Mouse (Mus musculus) embryonic facial prominence, embryonic 14.5 days (tissue): ENCODE measurements around the gene Diaph3. TPM values are rescaled to one million over a fixed set of nuclear protein-coding genes. Genes with fewer than 3 reads are reported as not detected.
A peak's percentile ranks its signal among the peaks of the same experiment; 100 is the strongest.

Source experiments
- ATAC-seq: fragments of 200-750 bp; cut with Nextera tagmentation; 2 replicates; pipeline ENCODE4 v1.8.0; 2017; ENCODE audit warnings: low read depth, moderate number of reproducible peaks, moderate TSS enrichment
- DNase-seq: peaks from one replicate; pipeline ENCODE4 v3.0.0-alpha.2; 2015; ENCODE audit warnings: low spot score
- H3K27ac ChIP-seq: fragments of 300-500 bp; sonication (generic); replicated peaks from 2 replicates; pipeline ENCODE4 v1.5.1; 2014; ENCODE audit warnings: low read depth, mild to moderate bottlenecking, low read length, moderate library complexity
- H3K27me3 ChIP-seq: fragments of 300-500 bp; sonication (generic); replicated peaks from 2 replicates; pipeline ENCODE4 v1.6.1; 2014; ENCODE audit warnings: low read length; ENCODE audit not compliant: control insufficient read depth, insufficient read depth
- H3K36me3 ChIP-seq: fragments of 300-500 bp; sonication (generic); 2 replicates; pipeline ENCODE4 v1.6.1; 2014; ENCODE audit warnings: low read length, mixed read lengths; ENCODE audit not compliant: control insufficient read depth, insufficient read depth
- H3K4me1 ChIP-seq: fragments of 300-500 bp; sonication (generic); 2 replicates; pipeline ENCODE4 v1.6.1; 2014; ENCODE audit warnings: antibody characterized with exemption, low read length; ENCODE audit not compliant: control insufficient read depth, insufficient read depth
- H3K4me2 ChIP-seq: fragments of 300-500 bp; sonication (generic); 2 replicates; pipeline ENCODE4 v1.6.1; 2014; ENCODE audit warnings: low read depth, mild to moderate bottlenecking, low read length, moderate library complexity, mixed read lengths
- H3K4me3 ChIP-seq: fragments of 300-500 bp; sonication (generic); 2 replicates; pipeline ENCODE4 v1.5.1; 2014; ENCODE audit warnings: low read depth, mild to moderate bottlenecking, low read length
- H3K9ac ChIP-seq: fragments of 300-500 bp; sonication (generic); 2 replicates; pipeline ENCODE4 v1.6.1; 2014; ENCODE audit warnings: low read depth, mild to moderate bottlenecking, low read length, moderate library complexity, mixed read lengths
- H3K9me3 ChIP-seq: fragments of 300-500 bp; sonication (generic); 2 replicates; pipeline ENCODE4 v1.6.1; 2016; ENCODE audit warnings: low read length; ENCODE audit not compliant: control insufficient read depth
- WGBS: fragments of 180-500 bp; shearing (Covaris S2); extraction: QIAGEN DNeasy Blood & Tissue Kit; methylation state at CpG from one replicate; pipeline ENCODE4 v1.1.7; 2014; 5-methylcytosine and 5-hydroxymethylcytosine counted together
- polyA plus RNA-seq: library from polyadenylated mRNA; unstranded; fragments of >200 nt; fragmentation: Nextera tagmentation; extraction: Ambion mirVana; gene quantifications from 2 replicates; pipeline ENCODE4 v1.2.1, GENCODE M21; 2014

Gene Diaph3
- polyA plus RNA-seq, 1 experiment from 2014 or later, result 9.5 TPM

DNA sequence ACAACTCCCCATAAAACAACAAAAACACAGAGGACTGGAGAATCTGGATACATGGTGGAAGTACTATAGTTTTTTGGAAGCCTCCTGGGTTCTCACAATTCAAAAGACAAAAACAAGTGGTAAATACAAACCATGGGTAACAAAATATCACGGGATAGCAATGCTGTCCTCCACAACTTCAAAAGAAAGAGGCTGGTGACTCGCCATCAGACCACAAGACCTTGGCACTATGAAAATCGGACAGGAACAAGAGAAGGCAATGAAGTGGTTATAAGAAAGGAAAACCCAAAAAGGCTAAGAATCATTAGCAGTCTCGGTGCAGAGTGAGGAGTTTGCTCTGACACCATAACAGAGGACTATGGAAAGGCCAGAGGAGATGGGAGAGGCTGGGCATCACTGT is 76.8 kb downstream of the Diaph3 start:
- 91% methylated on average over 4 of the region's 4 CpGs for WGBS
- Histone ChIP-seq H3K27ac (no peak overlapping the region), H3K4me1 (no peaks in the 10 kb centered on the region), H3K4me3 (no peak overlapping the region), H3K4me2 (no peak overlapping the region), H3K27me3 (no peaks in the 10 kb centered on the region), H3K9me3 (peaks cover 7% of the 10 kb centered on the region), H3K36me3 (peaks cover 7% of the 10 kb centered on the region; the same call in 1 of the 2 replicates), H3K9ac (no peak overlapping the region)
- DNase-seq (no peak), ATAC-seq (no peak)

GRCm38 (mm10) chr14:87056169-87056568 is 84.9 kb downstream of the Diaph3 start:
- H3K9ac ChIP-seq, result no peak overlapping the region
- ATAC-seq (no peak), DNase-seq (no peak)
- no peaks in the 10 kb centered on the region for H3K27me3 ChIP-seq
- no peaks in the 10 kb centered on the region for H3K4me1 ChIP-seq
- WGBS, result 95% methylated on average over 2 of the region's 2 CpGs
- H3K36me3 ChIP-seq, result no peaks in the 10 kb centered on the region
- H3K4me2 ChIP-seq, result no peak overlapping the region
- H3K9me3 ChIP-seq, result no peaks in the 10 kb centered on the region
- H3K4me3 ChIP-seq, result no peak overlapping the region
- H3K27ac ChIP-seq, result no peak overlapping the region

DNA sequence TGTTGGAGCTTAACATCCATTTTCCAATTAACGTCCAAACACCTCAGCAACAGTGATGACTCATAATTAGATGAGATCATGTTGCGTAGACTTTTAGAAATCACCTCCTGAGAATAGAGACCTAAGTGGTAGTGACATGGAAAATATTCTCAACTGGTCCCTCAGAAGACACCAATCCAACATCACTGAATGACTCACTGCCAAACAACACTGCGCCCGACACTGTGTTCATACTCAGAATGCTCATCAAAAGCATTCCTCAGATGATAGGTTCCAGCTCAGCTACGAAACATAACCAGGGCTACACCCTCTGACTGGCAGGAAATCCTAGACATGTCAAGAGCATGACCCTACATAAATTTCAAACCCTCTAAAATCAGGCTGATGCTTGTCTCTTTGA is 89.8 kb downstream of the Diaph3 start:
- Histone ChIP-seq H3K4me1 (no peaks in the 10 kb centered on the region), H3K4me2 (no peak overlapping the region), H3K9ac (no peak overlapping the region), H3K27ac (no peak overlapping the region), H3K4me3 (no peak overlapping the region), H3K27me3 (no peaks in the 10 kb centered on the region), H3K36me3 (no peaks in the 10 kb centered on the region), H3K9me3 (no peaks in the 10 kb centered on the region)
- ATAC-seq (no peak), DNase-seq (no peak)
- 54% methylated on average over 5 of the region's 5 CpGs for WGBS

- ATAC-seq (no peak), DNase-seq (no peak)
- no peak overlapping the region for H3K4me3 ChIP-seq
- H3K9ac ChIP-seq, result no peak overlapping the region
- no peaks in the 10 kb centered on the region for H3K9me3 ChIP-seq
- no peaks in the 10 kb centered on the region for H3K4me1 ChIP-seq
- H3K4me2 ChIP-seq, result no peak overlapping the region
- no peak overlapping the region for H3K27ac ChIP-seq
- WGBS, result 20% methylated on average over 5 of the region's 5 CpGs
- no peaks in the 10 kb centered on the region for H3K36me3 ChIP-seq
- no peaks in the 10 kb centered on the region for H3K27me3 ChIP-seq
Measured at GRCm38 (mm10) chr14:87044401-87044806, 96.6 kb downstream of the Diaph3 start.

DNA sequence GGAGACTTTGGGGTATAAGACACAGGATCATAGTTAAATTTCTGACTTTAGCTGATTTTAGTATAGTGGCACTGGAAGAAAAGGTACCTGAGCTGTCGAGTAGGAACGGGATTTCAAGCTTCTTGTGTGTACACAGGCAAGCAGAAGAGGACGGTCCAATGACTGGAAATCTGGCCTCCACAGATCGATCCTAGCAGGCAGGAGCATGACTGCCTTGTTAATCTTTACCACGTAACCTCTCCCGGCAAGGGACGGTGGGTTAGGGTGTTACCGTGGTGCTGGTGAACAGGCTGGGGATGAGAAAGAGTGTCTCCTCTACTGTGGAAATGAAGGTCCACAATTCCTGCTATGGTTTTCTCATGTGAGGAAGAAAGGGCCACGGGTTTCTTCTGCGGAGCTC is 120.8 kb downstream of the Diaph3 start:
- Histone ChIP-seq H3K9me3 (no peaks in the 10 kb centered on the region), H3K4me1 (no peaks in the 10 kb centered on the region)
- no peak for ATAC-seq

DNA sequence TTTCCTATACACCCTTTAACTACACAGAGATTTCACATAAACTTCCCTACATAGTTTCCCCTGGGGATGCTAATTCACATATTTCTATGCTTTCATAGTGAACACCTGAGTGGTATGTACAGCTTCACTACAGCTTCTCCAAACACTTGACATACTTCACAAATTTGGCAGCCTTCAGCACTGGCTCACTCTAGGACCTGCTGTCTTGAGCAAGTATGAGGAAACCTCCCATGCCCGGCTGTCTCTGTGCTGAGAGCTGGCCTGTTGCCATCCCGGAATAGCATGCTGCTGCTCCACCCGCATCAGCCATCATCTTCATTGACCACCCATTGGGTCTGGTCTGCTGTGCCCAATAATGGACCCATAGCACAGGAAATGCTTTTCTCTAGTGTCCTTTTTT is 121.3 kb downstream of the Diaph3 start:
- peak; percentile 41; the same call in 1 of the 2 replicates for ATAC-seq
- WGBS, result 85% methylated on average over 3 of the region's 3 CpGs

More for the DNA sequence above, 120.8 kb downstream of the Diaph3 start:
- Histone ChIP-seq H3K4me3 (no peak overlapping the region), H3K27ac (no peak overlapping the region), H3K4me2 (no peak overlapping the region), H3K27me3 (no peaks in the 10 kb centered on the region), H3K36me3 (no peaks in the 10 kb centered on the region), H3K9ac (no peak overlapping the region)
- DNase-seq, result no peak
- 94% methylated on average over 10 of the region's 10 CpGs for WGBS

GRCm38 (mm10) chr14:86997318-86997717 is 143.7 kb downstream of the Diaph3 start:
- no peaks in the 10 kb centered on the region for H3K36me3 ChIP-seq
- ATAC-seq (peak; percentile 62; the same call in 1 of the 2 replicates), DNase-seq (peak; percentile 71)
- WGBS, result 20% methylated on average over 4 of the region's 4 CpGs
- no peak overlapping the region for H3K4me2 ChIP-seq
- H3K4me1 ChIP-seq, result no peaks in the 10 kb centered on the region
- H3K4me3 ChIP-seq, result no peak overlapping the region
- no peak overlapping the region for H3K27ac ChIP-seq
- no peaks in the 10 kb centered on the region for H3K9me3 ChIP-seq
- H3K9ac ChIP-seq, result no peak overlapping the region
- no peaks in the 10 kb centered on the region for H3K27me3 ChIP-seq

More for the DNA sequence above, 121.3 kb downstream of the Diaph3 start:
- no peaks in the 10 kb centered on the region for H3K9me3 ChIP-seq
- no peaks in the 10 kb centered on the region for H3K4me1 ChIP-seq
- DNase-seq, result no peak
- no peaks in the 10 kb centered on the region for H3K36me3 ChIP-seq
- H3K27ac ChIP-seq, result no peak overlapping the region
- no peak overlapping the region for H3K4me3 ChIP-seq
- H3K4me2 ChIP-seq, result no peak overlapping the region
- no peaks in the 10 kb centered on the region for H3K27me3 ChIP-seq
- no peak overlapping the region for H3K9ac ChIP-seq

DNA sequence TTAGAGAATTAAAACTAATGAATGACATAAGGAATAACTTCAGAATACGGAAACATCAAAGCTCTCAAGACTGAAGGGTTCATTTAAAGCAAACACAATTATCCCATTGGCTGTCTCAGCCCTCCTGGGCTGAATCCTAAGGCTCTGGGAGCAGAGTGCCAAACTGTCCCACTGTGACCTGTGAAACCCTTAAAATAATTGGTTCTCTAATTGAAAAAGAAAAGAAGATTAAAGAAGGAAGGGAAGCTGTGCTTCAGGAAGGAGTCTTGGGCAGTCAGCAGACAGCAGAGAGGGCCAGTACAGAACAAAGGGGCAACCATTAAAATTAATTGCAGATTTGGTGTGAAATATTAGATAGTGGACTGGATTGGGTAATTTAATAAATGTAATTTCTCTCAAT is 189.9 kb downstream of the Diaph3 start:
- no peak overlapping the region for H3K4me2 ChIP-seq
- no peaks in the 10 kb centered on the region for H3K27me3 ChIP-seq
- ATAC-seq (no peak), DNase-seq (no peak)
- no peaks in the 10 kb centered on the region for H3K4me1 ChIP-seq
- no peak overlapping the region for H3K9ac ChIP-seq
- H3K4me3 ChIP-seq, result no peak overlapping the region
- 47% methylated on average over 1 of the region's 1 CpGs for WGBS
- H3K36me3 ChIP-seq, result no peaks in the 10 kb centered on the region
- H3K27ac ChIP-seq, result no peak overlapping the region
- no peaks in the 10 kb centered on the region for H3K9me3 ChIP-seq

DNA sequence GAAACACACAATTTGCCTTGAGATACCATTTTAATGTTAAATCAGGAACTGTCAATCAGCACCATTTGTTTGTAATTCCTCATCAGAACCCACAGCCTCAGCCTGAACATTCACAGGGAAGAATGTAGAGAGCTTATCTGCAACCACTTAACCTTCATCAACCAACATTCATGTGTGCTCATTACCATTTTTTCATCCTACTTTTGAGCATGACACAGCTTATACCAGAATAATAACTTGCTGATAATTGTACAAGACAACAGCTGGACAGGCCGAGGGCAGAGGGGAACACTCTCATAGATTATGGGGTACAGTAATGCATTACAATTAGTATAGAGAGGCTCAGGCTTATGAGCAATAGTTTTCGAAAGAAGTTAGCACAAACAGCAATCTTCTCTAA is 203.1 kb downstream of the Diaph3 start:
- Histone ChIP-seq H3K9ac (no peak overlapping the region), H3K4me3 (no peak overlapping the region), H3K9me3 (no peaks in the 10 kb centered on the region), H3K36me3 (no peaks in the 10 kb centered on the region), H3K4me1 (no peaks in the 10 kb centered on the region), H3K4me2 (no peak overlapping the region), H3K27me3 (no peaks in the 10 kb centered on the region), H3K27ac (no peak overlapping the region)
- WGBS, result 88% methylated on average over 2 of the region's 2 CpGs
- no peak for DNase-seq
- no peak for ATAC-seq
